In the genomic region with DNA sequence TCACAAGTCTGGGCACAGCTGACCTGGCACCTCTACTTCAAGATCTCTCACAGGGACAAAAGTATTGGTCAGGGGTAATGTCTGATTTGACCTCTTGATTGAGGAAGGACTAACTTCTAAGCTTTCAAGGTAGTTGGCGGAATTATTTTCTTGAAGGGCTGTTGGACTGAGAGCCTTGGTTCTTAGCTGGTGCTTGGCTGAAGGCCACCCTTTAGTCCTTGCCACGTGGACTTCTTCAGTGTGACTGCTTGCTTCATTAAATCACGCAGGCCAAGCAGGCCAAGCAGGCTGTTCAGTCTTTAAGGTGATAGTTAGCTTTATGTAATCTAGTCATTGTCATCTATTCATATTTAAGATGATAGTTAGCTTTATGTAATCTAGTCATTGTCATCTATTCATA, we compare ENCODE assay signal across 14 mouse cellular contexts.
DNase-seq lines count a peak whose midpoint lies in the region; ATAC-seq lines count a peak whose summit lies in the region.
"Had no signal": no experiment of that assay in that cellular context is flagged by ENCODE, and none has a peak within 500 bp of the region (broad histone marks: within the 10 kb centered on the region; RNA-seq: fewer than 3 reads in every experiment).

No protein-coding gene starts in this region.

- DNase-seq in cerebellum, adult 11-12 months: peak; percentile 23
- peak; percentile 26 for DNase-seq in kidney, adult 18-20 months
- no peak for DNase-seq in kidney, postnatal 4 days
- DNase-seq in lung, postnatal 36 days: peak; percentile 64
- DNase-seq in lung, postnatal 4 days: no peak
- DNase-seq in kidney, postnatal 25 days: peak; percentile 43 to 71
- no peak for DNase-seq in liver
- DNase-seq: heart, adult 18-20 months; heart, postnatal 36 days; liver, postnatal 0 days; right cerebral cortex, postnatal 4 days had no signal

- no peak for ATAC-seq in cerebellum, adult (ENCODE audit: insufficient number of reproducible peaks, low FRiP score, low TSS enrichment)
- ATAC-seq: intestine, embryonic 16.5 days; liver, postnatal 0 days; midbrain, embryonic 13.5 days had no signal

Comparison
In these comparisons a context has a peak if more than half of its experiments do, and no peak if none do; other contexts are left out.
1. DNase-seq: peak in cerebellum, adult 11-12 months (single experiment), kidney, adult 18-20 months (single experiment), lung, postnatal 36 days (single experiment) and kidney, postnatal 25 days (2 of 2); none in kidney, postnatal 4 days (0 of 2), lung, postnatal 4 days (0 of 2) and liver (single experiment).